Mouse (Mus musculus): ENCODE measurements around the gene Kcnj10. TPM values are rescaled to one million over a fixed set of nuclear protein-coding genes. Genes with fewer than 3 reads are reported as not detected.
A peak's percentile ranks its signal among the peaks of the same experiment; 100 is the strongest.

Gene Kcnj10
- polyA plus RNA-seq, 1 experiment, result 93.5 TPM

GRCm38 (mm10) chr1:172347382-172347781 lies 6.4 kb downstream of the Kcnj10 start:
- no peak overlapping the region for H3K27ac ChIP-seq (ENCODE audit: insufficient read depth, low read depth, low read length)
- no peak overlapping the region for H3K4me3 ChIP-seq (ENCODE audit: insufficient read depth, low read depth, low read length)
- H3K4me1 ChIP-seq (ENCODE audit: control insufficient read depth, insufficient read depth, low read length), result peaks cover 14% of the 10 kb centered on the region
- WGBS, result 84% methylated on average over 12 of the region's 12 CpGs
- TF ChIP-seq CTCF (IDR thresholded peaks at IDR 0.05; ENCODE audit: insufficient read depth, low read depth, low read length) (no peak), POLR2A (IDR thresholded peaks at IDR 0.05; ENCODE audit: insufficient read depth, low read depth, low read length) (no peak)

DNA sequence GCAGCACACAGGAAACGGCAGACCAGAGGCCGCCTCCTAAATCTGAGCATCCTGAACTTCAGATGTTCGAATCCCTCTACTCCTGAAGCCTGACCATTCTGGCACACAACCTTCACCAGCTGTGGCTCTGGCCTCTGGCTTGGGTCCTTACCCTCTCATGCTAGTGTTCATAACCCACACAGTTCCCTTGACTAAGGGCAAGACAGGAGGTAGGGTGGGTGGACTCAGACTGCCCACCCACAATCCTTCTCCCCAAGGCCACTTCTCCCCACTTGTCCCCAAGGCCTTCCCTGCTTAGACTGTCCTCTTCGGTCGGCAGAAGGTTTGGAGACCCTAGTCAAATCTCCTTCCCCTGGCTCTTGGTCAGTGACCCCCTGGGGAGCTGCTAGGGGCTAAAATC lies 8.5 kb downstream of the Kcnj10 start:
- H3K27ac ChIP-seq (ENCODE audit: insufficient read depth, low read depth, low read length), result peak overlapping the region; percentile 1; the same call in 1 of the 2 replicates
- no peak overlapping the region for H3K4me3 ChIP-seq (ENCODE audit: insufficient read depth, low read depth, low read length)
- WGBS, result 55% methylated on average over 5 of the region's 5 CpGs
- peaks cover 14% of the 10 kb centered on the region for H3K4me1 ChIP-seq (ENCODE audit: control insufficient read depth, insufficient read depth, low read length)
- TF ChIP-seq CTCF (IDR thresholded peaks at IDR 0.05; ENCODE audit: insufficient read depth, low read depth, low read length) (no peak), POLR2A (IDR thresholded peaks at IDR 0.05; ENCODE audit: insufficient read depth, low read depth, low read length) (no peak)

DNA sequence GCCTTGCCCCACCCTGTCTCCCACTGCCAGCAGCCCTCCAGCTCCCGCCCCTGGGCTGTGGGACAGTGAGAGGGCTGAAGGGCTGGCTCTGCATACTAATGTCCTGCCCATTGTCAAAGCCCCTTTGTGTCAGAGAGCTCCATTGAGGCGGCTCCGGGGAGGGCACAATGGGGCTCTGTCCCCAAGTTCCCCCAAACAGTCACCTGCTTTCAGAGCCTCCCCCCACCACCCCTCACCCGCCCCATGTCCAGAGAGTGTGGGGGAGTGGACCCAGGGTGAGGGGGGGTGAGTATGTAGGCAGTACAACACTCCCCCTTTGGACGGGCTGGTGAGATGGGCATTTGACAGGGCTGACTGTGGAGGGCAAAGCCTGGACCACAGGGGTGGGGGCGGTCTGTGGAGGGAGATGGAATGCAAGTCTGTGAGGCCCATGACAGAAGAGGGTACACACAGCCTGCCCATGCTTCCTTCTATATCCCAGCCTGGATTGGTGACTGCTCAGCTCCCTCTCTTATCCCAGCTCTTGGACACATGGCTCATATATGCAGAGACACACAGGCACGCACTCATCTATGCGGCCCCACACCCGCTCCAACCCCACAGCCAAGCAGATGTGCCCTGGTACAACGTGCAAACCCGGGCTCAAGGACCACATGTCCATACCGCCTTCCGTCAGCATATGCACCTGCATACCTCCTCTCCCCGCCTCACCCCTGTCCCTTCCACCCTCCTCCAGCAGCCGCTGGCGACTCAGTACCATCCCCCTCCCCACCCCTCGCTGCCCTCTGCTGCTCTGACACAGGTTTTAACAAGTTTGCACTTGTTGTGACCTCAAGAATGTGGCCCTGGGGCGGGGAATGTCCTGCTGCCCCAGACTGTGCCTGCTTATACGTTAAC lies 9.2 kb downstream of the Kcnj10 start:
- H3K4me1 ChIP-seq (ENCODE audit: control insufficient read depth, insufficient read depth, low read length), result peaks cover 14% of the 10 kb centered on the region
- H3K27ac ChIP-seq (ENCODE audit: insufficient read depth, low read depth, low read length), result peak overlapping the region; percentile 71
- WGBS, result 24% methylated on average over 19 of the region's 19 CpGs
- no peak overlapping the region for H3K4me3 ChIP-seq (ENCODE audit: insufficient read depth, low read depth, low read length)
- TF ChIP-seq POLR2A (IDR thresholded peaks at IDR 0.05; ENCODE audit: insufficient read depth, low read depth, low read length) (no peak), CTCF (IDR thresholded peaks at IDR 0.05; ENCODE audit: insufficient read depth, low read depth, low read length) (no peak)

GRCm38 (mm10) chr1:172352001-172352400 lies 11.0 kb downstream of the Kcnj10 start:
- 76% methylated on average over 6 of the region's 6 CpGs for WGBS
- TF ChIP-seq CTCF (IDR thresholded peaks at IDR 0.05; ENCODE audit: insufficient read depth, low read depth, low read length) (no peak), POLR2A (IDR thresholded peaks at IDR 0.05; ENCODE audit: insufficient read depth, low read depth, low read length) (no peak)
- peaks cover 12% of the 10 kb centered on the region for H3K4me1 ChIP-seq (ENCODE audit: control insufficient read depth, insufficient read depth, low read length)
- H3K4me3 ChIP-seq (ENCODE audit: insufficient read depth, low read depth, low read length), result no peak overlapping the region
- H3K27ac ChIP-seq (ENCODE audit: insufficient read depth, low read depth, low read length), result no peak overlapping the region

GRCm38 (mm10) chr1:172352453-172352852 lies 11.4 kb downstream of the Kcnj10 start:
- 90% methylated on average over 3 of the region's 3 CpGs for WGBS
- TF ChIP-seq POLR2A (IDR thresholded peaks at IDR 0.05; ENCODE audit: insufficient read depth, low read depth, low read length) (no peak), CTCF (IDR thresholded peaks at IDR 0.05; ENCODE audit: insufficient read depth, low read depth, low read length) (no peak)
- Histone ChIP-seq H3K4me1 (ENCODE audit: control insufficient read depth, insufficient read depth, low read length) (peaks cover 12% of the 10 kb centered on the region), H3K27ac (ENCODE audit: insufficient read depth, low read depth, low read length) (no peak overlapping the region), H3K4me3 (ENCODE audit: insufficient read depth, low read depth, low read length) (no peak overlapping the region)

- H3K27ac ChIP-seq (ENCODE audit: insufficient read depth, low read depth, low read length), result no peak overlapping the region
- peaks cover 11% of the 10 kb centered on the region for H3K4me1 ChIP-seq (ENCODE audit: control insufficient read depth, insufficient read depth, low read length)
- whole genome bisulfite sequencing, result 56% methylated on average over 3 of the region's 3 CpGs
- H3K4me3 ChIP-seq (ENCODE audit: insufficient read depth, low read depth, low read length), result no peak overlapping the region
- TF ChIP-seq CTCF (IDR thresholded peaks at IDR 0.05; ENCODE audit: insufficient read depth, low read depth, low read length), result no peak
- TF ChIP-seq POLR2A (IDR thresholded peaks at IDR 0.05; ENCODE audit: insufficient read depth, low read depth, low read length), result no peak
These were observed 14.3 kb downstream of the Kcnj10 start for GRCm38 (mm10) chr1:172355336-172355735.

- Histone ChIP-seq H3K4me1 (ENCODE audit: control insufficient read depth, insufficient read depth, low read length) (peaks cover 6% of the 10 kb centered on the region), H3K27ac (ENCODE audit: insufficient read depth, low read depth, low read length) (0 out of 2 replicates have a peak overlapping the region, but pooled peaks have one; percentile 42), H3K4me3 (ENCODE audit: insufficient read depth, low read depth, low read length) (no peak overlapping the region)
- peak; percentile 73 for TF ChIP-seq CTCF (IDR thresholded peaks at IDR 0.05; ENCODE audit: insufficient read depth, low read depth, low read length)
- TF ChIP-seq POLR2A (IDR thresholded peaks at IDR 0.05; ENCODE audit: insufficient read depth, low read depth, low read length), result no peak
- WGBS, result 0% methylated on average over 1 of the region's 1 CpGs
These were observed 16.5 kb downstream of the Kcnj10 start for GRCm38 (mm10) chr1:172357550-172357949.

- Histone ChIP-seq H3K4me3 (ENCODE audit: insufficient read depth, low read depth, low read length) (no peak overlapping the region), H3K4me1 (ENCODE audit: control insufficient read depth, insufficient read depth, low read length) (peaks cover 6% of the 10 kb centered on the region), H3K27ac (ENCODE audit: insufficient read depth, low read depth, low read length) (peak overlapping the region; percentile 69; the same call in 1 of the 2 replicates)
- TF ChIP-seq POLR2A (IDR thresholded peaks at IDR 0.05; ENCODE audit: insufficient read depth, low read depth, low read length) (no peak), CTCF (IDR thresholded peaks at IDR 0.05; ENCODE audit: insufficient read depth, low read depth, low read length) (no peak)
- 42% methylated on average over 10 of the region's 10 CpGs for WGBS
These were observed 17.3 kb downstream of the Kcnj10 start for GRCm38 (mm10) chr1:172358341-172358740.

DNA sequence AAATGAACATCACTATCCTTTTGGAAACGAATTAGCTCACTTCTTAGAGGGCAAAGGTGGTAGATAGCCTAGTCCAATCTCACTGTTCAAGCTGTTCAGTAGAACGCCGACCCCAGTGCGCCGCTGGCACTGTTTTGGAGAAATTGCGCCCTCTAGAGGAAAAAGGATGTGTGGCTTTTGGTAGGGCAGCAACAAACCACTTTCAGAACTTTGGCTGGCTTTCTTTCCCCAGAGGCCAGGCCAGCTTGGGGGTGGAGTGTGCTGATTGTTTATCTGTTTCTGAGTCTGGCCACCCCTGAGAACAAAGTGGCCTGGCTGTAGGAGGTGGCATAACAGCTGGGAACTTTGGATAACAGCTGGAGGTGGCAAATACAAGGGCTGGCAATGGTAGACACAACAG lies 23.7 kb downstream of the Kcnj10 start:
- Histone ChIP-seq H3K4me3 (ENCODE audit: insufficient read depth, low read depth, low read length) (no peak overlapping the region), H3K4me1 (ENCODE audit: control insufficient read depth, insufficient read depth, low read length) (0 out of 2 replicates have a peak, but pooled peaks cover 2% of the 10 kb centered on the region), H3K27ac (ENCODE audit: insufficient read depth, low read depth, low read length) (no peak overlapping the region)
- WGBS, result 6% methylated on average over 6 of the region's 6 CpGs
- TF ChIP-seq POLR2A (IDR thresholded peaks at IDR 0.05; ENCODE audit: insufficient read depth, low read depth, low read length), result no peak
- peak; percentile 65; the same call in 1 of the 2 replicates for TF ChIP-seq CTCF (IDR thresholded peaks at IDR 0.05; ENCODE audit: insufficient read depth, low read depth, low read length)
